ENCODE assay signal across 10 mouse cellular contexts in genomic region chr2:122081728-122082456, GRCm38 (mm10). TPM values are rescaled to one million over a fixed set of nuclear protein-coding genes. Genes with fewer than 3 reads are reported as not detected.
DNase-seq lines count a peak whose midpoint lies in the region; ATAC-seq lines count a peak whose summit lies in the region.
"Had no signal": no experiment of that assay in that cellular context is flagged by ENCODE, and none has a peak within 500 bp of the region (broad histone marks: within the 10 kb centered on the region; RNA-seq: fewer than 3 reads in every experiment).

No protein-coding gene starts in this region.

- H3K4me1 ChIP-seq in midbrain, embryonic 11.5 days (ENCODE audit: control insufficient read depth, insufficient read depth, low read length), result no peaks in the 10 kb centered on the region
- H3K4me1 ChIP-seq: hindbrain, embryonic 10.5 days had no signal

- H3K27ac ChIP-seq in midbrain, embryonic 11.5 days (ENCODE audit: low read depth, low read length), result no peak overlapping the region
- H3K27ac ChIP-seq: hindbrain, embryonic 10.5 days had no signal

- WGBS in midbrain, embryonic 11.5 days, result 69% methylated on average over 7 of the region's 7 CpGs

- ATAC-seq in midbrain, embryonic 11.5 days (ENCODE audit: low FRiP score), result no peak

- H3K4me2 ChIP-seq in midbrain, embryonic 11.5 days, result no peak overlapping the region

- H3K27me3 ChIP-seq in midbrain, embryonic 11.5 days (ENCODE audit: control insufficient read depth, insufficient read depth, low read length), result no peaks in the 10 kb centered on the region

- no peak overlapping the region for H3K4me3 ChIP-seq in midbrain, embryonic 11.5 days (ENCODE audit: low read depth, low read length)
- H3K4me3 ChIP-seq: hindbrain, embryonic 10.5 days had no signal

- DNase-seq in kidney, adult 11 months, result peak; percentile 23
- no peak for DNase-seq in kidney, adult 18-20 months
- peak; percentile 47 to 53 for DNase-seq in cerebellum, postnatal 14 days
- peak; percentile 53 for DNase-seq in kidney, postnatal 14 days
- DNase-seq in lung, postnatal 14 days, result peak; percentile 41
- no peak for DNase-seq in left cerebral cortex, adult 18-20 months (ENCODE audit: low spot score in 2 of 2)
- DNase-seq in left cerebral cortex, adult 8-10 months (ENCODE audit: low spot score in 2 of 2), result no peak
- no peak for DNase-seq in midbrain, embryonic 11.5 days (ENCODE audit: low spot score, missing footprints)
- DNase-seq: thymus, postnatal 14 days had no signal

- peaks cover 16% of the 10 kb centered on the region for H3K36me3 ChIP-seq in midbrain, embryonic 11.5 days (ENCODE audit: control insufficient read depth, insufficient read depth, low read length)

- H3K9ac ChIP-seq in midbrain, embryonic 11.5 days (ENCODE audit: low read length), result no peak overlapping the region

- H3K9me3 ChIP-seq in midbrain, embryonic 11.5 days (ENCODE audit: control insufficient read depth, low read length), result no peaks in the 10 kb centered on the region
- H3K9me3 ChIP-seq: hindbrain, embryonic 10.5 days had no signal

RNA-seq across cellular contexts. Expression of gene Spg11, which starts 36.3 kb away (rescaled TPM):
- total RNA-seq in left cerebral cortex, adult 18-20 months (2021), result 10 to 100 TPM; 15.9 to 16.1 TPM
- 10 to 100 TPM; 16.3 to 16.7 (median 16.5) TPM for total RNA-seq in left cerebral cortex, adult 8-10 months (2022)
- polyA plus RNA-seq in midbrain, embryonic 11.5 days (2014; fragmentation: Nextera tagmentation; extraction: Ambion mirVana), result 11.1 and 11.9 TPM in 2 replicates

RNA-seq across cellular contexts. Expression of gene Eif3j1, which starts 53.5 kb away (rescaled TPM):
- total RNA-seq in left cerebral cortex, adult 18-20 months (2021), result 10 to 100 TPM; 17.2 to 17.9 TPM
- total RNA-seq in left cerebral cortex, adult 8-10 months (2022), result 10 to 100 TPM; 19.5 to 22.6 (median 19.9) TPM
- 13.2 and 14.3 TPM in 2 replicates for polyA plus RNA-seq in midbrain, embryonic 11.5 days (2014; fragmentation: Nextera tagmentation; extraction: Ambion mirVana)

Comparison
In these comparisons a context has a peak if more than half of its experiments do, and no peak if none do; other contexts are left out.
1. DNase-seq: peak in kidney, adult 11 months (single experiment), cerebellum, postnatal 14 days (2 of 2), kidney, postnatal 14 days (single experiment) and lung, postnatal 14 days (single experiment); none in kidney, adult 18-20 months (single experiment), left cerebral cortex, adult 18-20 months (0 of 2), left cerebral cortex, adult 8-10 months (0 of 2) and midbrain, embryonic 11.5 days (single experiment).